Mouse (Mus musculus): ENCODE results near the gene Leng9.
A peak's percentile ranks its signal among the peaks of the same experiment; 100 is the strongest.

Gene Leng9

DNA sequence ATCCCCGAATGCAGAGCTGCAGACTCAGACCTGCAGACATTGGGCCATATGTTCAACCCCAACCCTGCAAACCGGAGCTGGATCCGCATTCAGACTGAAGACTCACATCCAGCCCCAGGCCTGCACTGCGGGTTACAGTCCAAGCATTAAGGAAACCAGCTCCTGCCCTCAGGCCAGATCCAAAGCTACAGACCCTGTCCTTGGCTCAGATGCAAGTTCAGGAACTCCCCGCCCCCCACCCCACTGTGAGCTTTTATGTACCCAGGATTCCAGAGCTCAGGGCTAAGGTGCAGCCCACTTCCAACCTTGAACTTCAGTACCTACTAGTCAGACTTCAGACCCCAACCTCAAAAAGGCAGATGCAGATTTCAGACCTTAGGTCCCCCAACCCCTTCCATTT is 25.3 kb downstream of the Leng9 start:
- no peak for DNase-seq (ENCODE audit: low spot score in 2 of 2)

DNA sequence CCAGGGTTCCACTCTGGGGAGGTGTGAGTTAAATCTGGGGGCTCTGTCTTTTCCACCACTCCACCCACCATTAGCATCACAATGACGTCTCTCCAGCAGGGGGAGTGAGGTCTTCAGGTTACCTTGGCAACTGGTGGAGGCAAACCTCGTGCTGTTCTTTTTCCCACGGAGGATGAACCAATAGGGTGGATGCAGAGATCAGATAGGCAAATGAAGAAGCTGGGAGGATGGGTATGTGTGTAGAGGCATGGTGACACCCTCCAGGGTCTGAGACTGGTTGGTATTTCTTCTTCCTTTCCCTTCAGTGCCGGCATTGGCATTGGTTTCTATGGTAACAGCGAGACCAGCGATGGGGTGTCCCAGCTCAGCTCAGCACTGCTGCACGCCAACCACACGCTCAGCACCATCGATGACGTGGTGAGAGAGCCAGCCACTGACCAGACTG is 25.8 kb downstream of the Leng9 start:
- peak; percentile 85 to 92 for DNase-seq (ENCODE audit: low spot score in 2 of 2)

DNA sequence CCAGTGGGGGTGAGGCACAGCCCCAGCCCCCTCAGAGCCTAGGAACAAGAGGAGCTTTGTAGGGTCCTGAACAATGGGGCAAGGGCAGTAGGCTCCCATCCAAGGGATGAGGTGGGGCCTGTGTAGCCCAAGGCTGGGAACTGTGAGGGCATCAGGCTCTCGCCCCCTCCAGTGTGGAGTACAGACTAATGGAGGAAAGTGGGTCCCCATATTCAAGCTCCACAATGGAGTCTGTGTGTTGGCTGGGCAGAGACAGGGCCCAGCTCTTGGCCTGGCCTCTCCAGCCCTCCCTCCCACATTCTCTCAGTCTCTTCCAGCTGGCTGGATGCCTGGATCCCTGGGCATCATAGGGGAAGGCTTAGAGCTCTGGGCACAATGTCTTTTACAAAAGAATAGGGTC is 26.4 kb downstream of the Leng9 start:
- peak; percentile 66 to 86 for DNase-seq (ENCODE audit: low spot score in 2 of 2)

DNA sequence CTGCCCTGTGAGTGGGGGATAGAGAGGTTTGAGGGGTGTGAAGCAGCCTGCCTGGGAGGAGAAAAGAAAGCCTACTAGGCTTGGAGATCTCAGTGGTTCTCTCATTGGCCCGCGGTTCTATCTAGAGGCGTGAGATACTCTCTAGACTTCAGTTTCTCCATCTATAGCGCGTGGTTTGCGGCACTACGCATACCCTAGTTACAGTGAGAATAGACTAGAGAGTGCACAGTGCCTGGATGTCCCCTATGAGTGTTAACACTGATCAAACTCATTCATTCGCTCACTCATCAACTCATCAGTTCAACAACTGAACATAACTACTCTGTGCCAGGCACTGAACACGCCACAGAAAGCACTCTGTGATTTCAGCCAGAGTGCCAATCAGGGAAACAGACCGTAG is 27.4 kb downstream of the Leng9 start:
- DNase-seq (ENCODE audit: low spot score in 2 of 2) = peak in 1 of 2 experiments; percentile 31

DNA sequence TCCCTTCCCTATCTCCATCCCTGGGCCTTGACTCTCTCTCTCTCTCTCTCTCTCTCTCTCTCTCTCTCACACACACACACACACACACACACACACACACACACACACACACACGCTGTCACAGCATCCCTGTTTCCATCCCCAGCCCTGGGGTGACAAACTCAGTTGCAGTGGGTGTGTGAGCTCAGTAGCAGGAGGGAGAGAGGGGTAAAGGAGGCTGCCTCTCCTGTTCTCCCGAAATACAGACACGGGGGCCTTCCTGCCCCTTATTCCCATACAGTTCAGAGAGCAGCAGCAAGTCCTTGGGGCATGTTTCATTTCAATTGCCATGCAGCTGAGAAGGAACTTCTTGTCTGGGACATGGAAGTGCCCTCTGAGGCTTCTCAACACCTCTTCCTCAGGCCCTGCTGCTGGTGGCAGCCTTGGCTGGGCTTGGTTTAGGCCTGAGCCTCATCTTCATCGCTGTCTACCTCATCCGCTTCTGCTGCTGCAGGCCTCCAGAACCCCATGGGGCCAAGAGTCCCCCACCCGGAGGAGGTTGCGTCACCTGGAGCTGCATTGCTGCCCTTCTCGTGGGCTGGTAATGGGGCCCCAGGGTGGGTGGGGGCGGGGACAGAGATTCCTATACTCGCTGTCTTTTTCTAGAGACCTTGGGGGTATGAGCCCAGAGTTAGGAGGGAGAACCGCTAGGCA is 28.0 kb downstream of the Leng9 start:
- DNase-seq (ENCODE audit: low spot score in 2 of 2) = peak in 1 of 2 experiments; percentile 22

DNA sequence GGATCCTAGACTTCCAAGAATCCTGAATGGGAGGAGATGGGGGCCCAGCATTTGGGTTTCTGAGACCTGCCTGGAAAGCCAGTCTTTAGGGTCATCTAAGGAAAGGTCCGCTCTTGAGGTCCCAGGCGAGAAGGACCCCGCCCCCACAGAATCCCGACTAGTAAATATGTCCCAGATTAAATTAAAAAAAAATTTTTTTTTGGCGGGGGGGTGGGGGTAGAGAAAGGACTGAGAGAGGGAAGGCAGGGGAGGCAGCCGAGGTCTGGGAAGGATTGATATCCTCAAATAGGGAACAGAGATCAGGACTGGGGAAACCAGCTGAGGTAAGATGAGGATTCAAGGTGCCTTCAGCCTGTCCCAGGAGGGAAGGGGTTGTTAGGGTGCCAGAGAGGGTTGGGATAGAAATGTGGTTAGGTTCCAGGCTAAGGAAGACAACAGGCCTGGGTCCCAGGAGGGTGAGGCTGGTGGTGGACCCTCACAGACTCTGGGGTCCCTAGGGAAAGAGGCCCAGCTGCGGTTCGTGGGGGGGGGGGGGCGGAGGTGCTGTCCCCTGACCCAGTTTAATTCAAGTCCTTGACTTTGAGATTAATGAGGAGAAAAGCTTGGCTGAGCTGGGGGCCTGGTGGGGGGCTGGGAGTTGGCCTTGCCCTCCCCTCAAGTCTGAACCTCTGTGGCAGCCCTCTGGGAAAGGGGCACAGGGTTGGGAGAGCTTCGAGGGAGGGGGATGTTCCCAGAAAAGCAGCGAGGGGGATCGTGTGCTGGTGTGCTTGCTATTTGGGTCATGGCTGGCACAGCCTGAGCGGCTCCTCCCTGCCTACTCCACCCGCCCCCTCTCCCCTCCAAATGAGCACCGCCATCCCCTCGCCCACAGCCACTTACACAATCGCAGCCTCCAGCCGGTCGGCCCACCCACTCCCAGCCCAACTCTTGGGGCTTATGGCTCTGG is 29.9 kb downstream of the Leng9 start:
- DNase-seq (ENCODE audit: low spot score in 2 of 2) = peak in 1 of 2 experiments; percentile 49

DNA sequence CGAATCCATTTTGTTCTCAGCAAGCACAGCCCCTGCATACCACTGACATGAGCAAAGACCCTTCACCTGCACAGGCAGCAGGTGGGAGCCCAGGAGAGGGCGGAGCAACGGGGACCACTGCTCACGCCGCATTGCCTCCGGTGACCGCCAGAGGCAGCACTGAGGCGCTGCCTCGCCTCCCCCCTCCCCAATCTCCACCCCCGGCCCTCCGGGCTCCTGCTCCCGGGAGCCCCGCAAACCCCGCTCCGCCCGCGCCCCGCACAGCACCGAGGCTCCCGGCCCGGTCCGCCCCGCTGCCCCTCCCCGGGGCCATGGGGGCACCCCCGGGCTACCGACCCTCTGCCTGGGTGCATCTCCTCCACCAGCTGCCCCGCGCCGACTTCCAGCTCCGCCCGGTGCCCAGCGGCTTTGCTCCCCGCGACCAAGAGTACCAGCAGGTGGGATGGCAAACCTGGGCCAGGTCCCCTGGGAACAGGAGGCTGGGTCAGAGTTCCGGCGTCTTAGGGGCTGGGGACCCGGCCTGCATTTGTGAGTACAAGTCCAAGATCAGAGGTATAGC is 30.8 kb downstream of the Leng9 start, which contains the start of gene Ttyh1:
Ttyh1 (plus strand) TSS at position 65 of the 559 bp plus-strand sequence.
- peak in 1 of 2 experiments; percentile 68 for DNase-seq (ENCODE audit: low spot score in 2 of 2)

DNA sequence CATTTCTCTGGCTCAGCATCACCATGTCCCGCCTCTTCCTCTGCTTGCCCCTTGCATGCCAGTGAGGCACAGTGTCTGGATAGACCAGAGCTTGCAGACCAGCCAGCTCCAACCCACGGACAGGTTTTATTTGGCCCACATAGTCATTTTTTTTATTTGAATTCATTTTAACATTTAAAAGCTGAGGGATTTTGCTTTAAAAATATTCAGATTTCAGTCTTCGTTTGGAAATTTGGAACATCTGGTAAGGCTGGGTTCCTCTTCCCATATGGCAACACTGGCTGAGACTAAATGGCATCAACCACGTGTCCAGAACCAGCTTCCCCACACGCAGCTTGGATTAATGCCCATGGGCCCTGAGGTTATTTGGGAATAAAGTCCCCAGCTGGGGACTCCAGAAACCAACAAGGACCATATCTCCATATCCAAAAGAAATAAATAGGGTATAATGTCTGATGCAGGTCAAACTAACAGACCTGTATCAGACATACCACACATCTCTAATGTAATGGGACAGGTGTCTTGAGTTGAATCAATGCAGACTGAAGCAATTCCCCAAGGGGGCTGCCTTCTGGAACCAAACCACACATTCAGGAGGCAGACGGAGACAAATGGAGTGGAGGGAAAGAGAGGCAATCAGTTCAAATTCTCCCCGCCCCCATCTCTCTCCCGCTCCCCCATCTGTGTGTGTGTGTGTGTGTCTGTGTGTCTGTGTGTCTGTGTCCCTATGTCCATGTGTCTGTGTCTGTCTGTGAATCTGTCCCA is 32.9 kb downstream of the Leng9 start:
- DNase-seq (ENCODE audit: low spot score in 2 of 2) = no peak

DNA sequence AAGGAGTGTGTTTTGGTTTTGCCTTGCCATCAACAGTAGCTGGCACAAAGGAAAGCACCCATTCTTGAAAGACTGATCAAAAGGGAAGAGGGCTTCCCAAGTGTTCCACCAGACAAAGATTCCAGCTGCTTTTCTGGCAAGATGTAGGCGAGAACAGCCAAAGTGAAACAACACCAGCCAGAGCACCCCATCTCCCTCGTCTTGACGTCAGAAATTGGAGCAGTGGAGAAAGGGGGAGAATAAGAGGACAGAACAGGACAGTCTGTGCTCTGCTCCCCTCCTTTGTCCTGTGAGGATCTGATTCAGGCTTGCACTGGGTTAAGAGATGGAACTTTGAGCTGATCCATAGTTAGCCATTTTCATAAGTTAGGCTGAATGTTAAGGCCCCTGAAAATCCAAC is 38.4 kb downstream of the Leng9 start:
- DNase-seq (ENCODE audit: low spot score in 2 of 2) = no peak

DNA sequence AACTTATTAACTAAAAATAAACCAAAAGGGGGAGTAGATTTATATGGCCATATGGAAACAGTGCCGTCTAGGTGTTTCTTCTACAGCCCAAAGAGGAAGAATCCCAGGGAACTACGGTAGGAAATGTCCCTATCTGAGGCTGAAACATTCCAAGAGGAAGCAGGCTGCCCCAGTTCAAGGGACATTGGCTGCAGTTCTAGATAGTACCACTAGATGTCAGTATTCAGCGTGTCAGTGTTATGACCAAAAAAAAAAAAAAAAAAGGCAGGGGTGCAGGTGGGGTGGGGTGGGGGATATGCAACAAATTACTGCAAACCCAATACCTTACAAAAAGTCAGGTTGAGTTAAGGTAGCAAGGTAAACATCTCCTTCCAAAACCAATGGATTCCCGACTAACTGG is 46.8 kb downstream of the Leng9 start:
- DNase-seq (ENCODE audit: low spot score in 2 of 2) = no peak

DNA sequence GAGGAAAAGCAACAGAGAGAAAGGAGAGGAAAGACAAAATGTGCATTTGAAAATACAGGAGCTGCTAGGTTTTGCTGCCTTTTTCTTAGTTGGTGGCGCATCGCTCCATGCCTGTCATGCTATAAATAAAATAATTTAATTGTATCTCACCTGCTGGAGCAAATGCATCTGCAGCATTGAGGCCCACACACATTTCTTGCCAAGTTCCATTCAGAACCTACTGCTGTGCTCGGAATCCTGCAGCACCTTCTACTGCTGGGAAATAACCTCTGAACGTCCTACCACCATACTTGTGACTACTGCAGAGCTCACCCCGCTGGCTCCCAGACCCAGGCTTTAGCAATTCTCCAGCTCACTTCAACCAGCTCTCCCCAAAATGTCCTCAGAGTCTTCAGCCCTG is 49.0 kb downstream of the Leng9 start:
- DNase-seq (ENCODE audit: low spot score in 2 of 2) = no peak

DNA sequence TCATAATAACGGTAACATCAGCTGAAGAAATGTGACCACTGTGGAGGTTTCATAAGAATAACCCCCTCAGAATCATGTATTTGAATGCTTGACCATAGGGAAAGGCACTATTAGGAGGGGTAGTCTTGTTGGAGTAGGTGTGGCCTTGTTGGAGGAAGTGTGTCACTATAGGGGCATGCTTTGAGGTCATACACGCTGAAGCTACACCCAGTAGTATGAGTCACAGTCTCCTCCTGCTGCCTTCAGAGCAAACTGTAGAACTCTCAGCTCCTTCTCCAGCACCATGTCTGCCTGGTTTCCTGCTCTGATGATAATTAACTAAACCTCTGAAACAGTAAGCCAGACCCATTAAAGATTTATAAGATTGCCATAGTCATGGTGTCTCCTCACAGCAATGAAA is 51.3 kb downstream of the Leng9 start:
- no peak for DNase-seq (ENCODE audit: low spot score in 2 of 2)

DNA sequence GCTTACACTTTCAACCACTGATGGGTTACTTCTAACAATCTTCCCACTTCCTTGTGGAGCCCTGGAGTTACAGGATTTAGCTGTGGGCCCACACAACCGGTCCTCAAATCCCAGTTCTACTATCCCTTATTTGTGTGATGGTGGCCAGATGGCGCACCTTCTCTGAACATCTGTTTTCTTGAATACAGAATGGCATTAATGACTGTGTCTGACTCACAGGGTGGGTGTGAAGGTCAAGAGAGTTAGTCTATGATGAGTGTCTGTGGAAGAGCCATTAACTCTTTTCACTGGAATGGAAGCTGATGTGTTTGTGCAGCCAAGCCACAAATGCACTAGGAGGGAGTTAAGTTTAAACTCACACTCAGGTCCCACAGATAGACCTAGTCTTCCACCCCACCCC is 51.9 kb downstream of the Leng9 start:
- DNase-seq (ENCODE audit: low spot score in 2 of 2) = no peak
